Mouse (Mus musculus) heart, adult 2 months (tissue): Measurements from ENCODE around the gene E330009J07Rik.

Experiments used
- CTCF ChIP-seq: fragments of 200-600 bp; IDR thresholded peaks from 2 replicates; pipeline ENCODE4 v1.8.1; 2022; ENCODE audit warnings: antibody characterized with exemption, mild to moderate bottlenecking, moderate library complexity
- POLR2A ChIP-seq: fragments of 200-500 bp; IDR thresholded peaks from 2 replicates; pipeline ENCODE4 v1.6.1; 2011; ENCODE audit warnings: mild to moderate bottlenecking, low read depth, low read length, control low read depth; ENCODE audit not compliant: insufficient read depth

DNA sequence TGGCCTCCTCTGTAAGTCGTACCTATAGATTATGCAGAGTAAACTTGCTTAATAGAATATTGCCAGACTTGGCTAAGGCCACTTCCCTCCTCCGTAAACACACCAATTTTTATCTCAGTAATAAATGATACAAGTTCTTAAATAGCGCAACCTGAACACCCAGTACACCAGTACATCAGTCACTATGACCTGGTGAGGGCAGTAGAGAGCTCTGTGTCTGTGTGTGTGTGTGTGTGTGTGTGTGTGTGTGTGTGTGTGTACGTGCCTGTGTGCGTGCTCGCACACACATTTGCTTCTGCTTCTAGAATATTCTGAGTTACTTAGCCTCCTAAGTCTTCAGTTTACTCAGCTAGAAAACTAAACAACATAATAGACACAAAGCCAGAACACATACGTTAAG lies 82.6 kb downstream of the E330009J07Rik start:
- TF ChIP-seq CTCF: no peak
- no peak for TF ChIP-seq POLR2A
